Mouse (Mus musculus) MEL (cell line): ENCODE results near the gene Glp2r.

Source experiments
- CTCF ChIP-seq, 3 experiments: IDR thresholded peaks in 2 of 3; conservative IDR thresholded peaks in 1 of 3; 2 replicates each; pipeline ENCODE4 v1.5.1; 2011 to 2012; ENCODE audit warnings: low read length in 3 of 3, low read depth in 2 of 3, mild to moderate bottlenecking in 2 of 3, improper control_type of control experiment in 1 of 3, inconsistent platforms in 1 of 3, mixed read lengths in 1 of 3, moderate library complexity in 1 of 3; ENCODE audit not compliant: control insufficient read depth in 1 of 3, insufficient read depth in 1 of 3, poor library complexity in 1 of 3, severe bottlenecking in 1 of 3
- GABPA ChIP-seq: IDR thresholded peaks from 2 replicates; pipeline ENCODE4 v1.6.1; 2012; ENCODE audit warnings: low read depth, mild to moderate bottlenecking, inconsistent platforms, low read length, improper control_type of control experiment, moderate library complexity
- POLR2A ChIP-seq, 2 experiments: IDR thresholded peaks; 2 replicates each; pipeline ENCODE4 v1.6.1; 2011 to 2012; ENCODE audit warnings: low read length in 2 of 2, mild to moderate bottlenecking in 2 of 2, control low read depth in 1 of 2, improper control_type of control experiment in 1 of 2, low read depth in 1 of 2, moderate library complexity in 1 of 2; ENCODE audit not compliant: control insufficient read depth in 1 of 2, insufficient read depth in 1 of 2, poor library complexity in 1 of 2
- RCOR1 ChIP-seq: IDR thresholded peaks from 2 replicates; pipeline ENCODE4 v1.6.1; 2012; ENCODE audit warnings: low read depth, mild to moderate bottlenecking, inconsistent platforms, low read length, improper control_type of control experiment
- TAL1 ChIP-seq: IDR thresholded peaks from 2 replicates; pipeline ENCODE4 v1.6.1; 2012; ENCODE audit warnings: mild to moderate bottlenecking, inconsistent platforms, low read length, moderate library complexity, mixed read lengths
- USF1 ChIP-seq: IDR thresholded peaks from 2 replicates; pipeline ENCODE4 v1.6.1; 2014; ENCODE audit warnings: low read depth, mild to moderate bottlenecking, inconsistent platforms, low read length, improper control_type of control experiment, moderate library complexity
- USF2 ChIP-seq, 2 experiments: IDR thresholded peaks; 2 replicates each; pipeline ENCODE4 v1.6.1; 2011 to 2012; ENCODE audit warnings: improper control_type of control experiment in 2 of 2, low read length in 2 of 2, borderline replicate concordance in 1 of 2, inconsistent platforms in 1 of 2, low read depth in 1 of 2, mild to moderate bottlenecking in 1 of 2; ENCODE audit not compliant: insufficient read depth in 1 of 2

GRCm38 (mm10) chr11:67622340-67622739 lies 148.6 kb downstream of the Glp2r start:
- no peak for TF ChIP-seq POLR2A (IDR thresholded peaks at IDR 0.05; ENCODE audit: control insufficient read depth in 1 of 2, insufficient read depth in 1 of 2, low read depth in 1 of 2, low read length in 2 of 2, poor library complexity in 1 of 2)
- TF ChIP-seq CTCF (IDR thresholded peaks at IDR 0.05 in 2 of 3, conservative IDR thresholded peaks at IDR 0.05 in 1 of 3; ENCODE audit: control insufficient read depth in 1 of 3, insufficient read depth in 1 of 3, low read depth in 2 of 3, low read length in 3 of 3, poor library complexity in 1 of 3, severe bottlenecking in 1 of 3), result no peak
- TF ChIP-seq TAL1, result no peak
- no peak for TF ChIP-seq USF2 (IDR thresholded peaks at IDR 0.05; ENCODE audit: borderline replicate concordance in 1 of 2, insufficient read depth in 1 of 2, low read depth in 1 of 2, low read length in 2 of 2)
- no peak for TF ChIP-seq GABPA
- TF ChIP-seq USF1, result no peak
- TF ChIP-seq RCOR1, result no peak
